Mouse (Mus musculus): Measurements from ENCODE around the gene Tyk2.

Gene Tyk2

GRCm38 (mm10) chr9:21149077-21149653 lies 18.1 kb upstream of the Tyk2 start:
- DNase-seq (ENCODE audit: low spot score), result no peak

DNA sequence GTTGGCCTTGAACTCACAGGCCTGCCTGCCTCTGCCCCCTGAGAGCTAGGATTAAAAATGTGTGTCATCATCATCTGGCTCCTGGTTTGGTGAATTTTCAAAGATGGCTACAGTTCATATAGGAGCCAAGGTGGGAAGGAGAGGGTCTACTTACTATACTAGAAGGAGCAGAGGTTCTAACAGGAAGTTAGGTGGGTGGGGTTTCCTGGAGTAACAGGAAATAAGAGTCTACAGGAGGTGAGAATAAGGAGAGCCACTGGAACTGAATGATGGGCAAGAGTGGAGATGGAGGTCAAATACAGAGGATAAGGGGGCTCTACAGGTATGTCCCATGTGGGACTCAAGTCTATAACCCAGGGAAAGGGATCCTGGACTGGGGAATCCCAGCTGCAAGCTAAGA lies 17.4 kb upstream of the Tyk2 start:
- DNase-seq (ENCODE audit: low spot score), result no peak

GRCm38 (mm10) chr9:21146722-21147121 lies 15.7 kb upstream of the Tyk2 start:
- DNase-seq (ENCODE audit: low spot score), result no peak

- no peak for DNase-seq (ENCODE audit: low spot score)
Observed at GRCm38 (mm10) chr9:21145431-21145830, 14.4 kb upstream of the Tyk2 start.

DNA sequence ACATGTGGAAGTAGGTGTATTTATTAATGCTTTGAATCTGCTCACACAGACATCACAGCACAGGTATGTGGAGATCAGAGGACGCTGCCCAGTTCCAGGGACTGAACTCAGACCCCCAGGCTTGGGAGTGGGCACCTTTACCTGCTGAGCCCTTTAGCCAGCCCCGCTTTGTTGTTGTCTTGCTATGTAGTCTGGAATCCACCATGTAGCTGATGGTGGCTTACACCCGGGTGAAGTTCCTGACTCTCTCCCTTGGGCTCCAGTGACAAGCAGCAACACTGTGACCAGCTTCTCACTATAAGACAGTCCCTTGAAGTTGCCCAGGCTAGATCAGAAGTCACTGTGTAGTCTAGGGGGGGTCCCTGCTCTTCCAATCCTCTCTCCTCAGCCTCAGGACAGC lies 13.3 kb upstream of the Tyk2 start:
- DNase-seq (ENCODE audit: low spot score), result no peak

GRCm38 (mm10) chr9:21141922-21142321 lies 10.9 kb upstream of the Tyk2 start:
- DNase-seq (ENCODE audit: low spot score), result no peak

GRCm38 (mm10) chr9:21138386-21138785 lies 7.3 kb upstream of the Tyk2 start:
- DNase-seq (ENCODE audit: low spot score), result no peak

- DNase-seq (ENCODE audit: low spot score), result peak; percentile 81
Observed at GRCm38 (mm10) chr9:21137229-21137628, 6.2 kb upstream of the Tyk2 start.

DNA sequence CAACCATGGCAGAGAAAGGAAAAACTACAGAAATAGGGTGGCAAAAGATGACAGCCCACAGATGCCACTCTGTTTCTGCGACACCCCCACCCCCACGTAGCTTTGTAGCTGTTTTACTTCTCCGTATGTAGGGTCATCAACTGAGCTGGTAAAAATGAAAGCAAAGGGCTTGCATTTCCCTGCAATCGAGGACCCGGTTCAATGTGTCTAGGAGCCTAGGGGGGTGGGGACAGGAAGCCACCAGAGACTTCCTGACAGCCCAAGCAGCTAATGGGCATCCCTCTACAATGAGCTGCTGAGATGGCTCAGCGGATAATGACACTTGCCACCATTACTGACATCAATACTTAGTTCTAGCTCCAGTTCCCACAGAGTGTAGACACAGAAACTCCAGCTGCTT lies 5.4 kb upstream of the Tyk2 start:
- DNase-seq (ENCODE audit: low spot score), result no peak

DNA sequence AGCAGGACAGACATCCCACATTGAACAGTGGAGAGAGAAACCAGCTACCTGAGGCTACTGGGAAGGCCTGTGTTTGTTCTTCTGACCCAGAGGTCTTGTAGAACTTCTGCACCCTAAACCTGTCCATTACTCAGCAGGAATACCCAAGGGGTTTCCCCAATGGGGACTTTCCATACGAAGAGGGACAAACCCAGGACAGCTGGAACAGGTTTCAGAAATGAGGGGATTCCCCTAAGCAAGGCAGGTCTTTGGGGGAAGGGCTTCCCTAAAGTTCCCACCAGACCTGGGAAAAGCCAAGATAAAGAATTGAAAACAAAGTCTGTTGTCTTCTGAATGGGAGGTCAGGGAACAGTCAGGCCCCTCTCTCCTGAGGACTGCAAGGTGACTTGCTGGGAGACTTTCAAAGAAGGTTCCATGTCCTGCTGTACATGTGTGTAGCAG lies 4.9 kb upstream of the Tyk2 start:
- DNase-seq (ENCODE audit: low spot score), result no peak

- no peak for DNase-seq (ENCODE audit: low spot score)
Observed at GRCm38 (mm10) chr9:21135329-21135890, 4.4 kb upstream of the Tyk2 start.

GRCm38 (mm10) chr9:21134595-21135328 lies 3.7 kb upstream of the Tyk2 start:
- no peak for DNase-seq (ENCODE audit: low spot score)

DNA sequence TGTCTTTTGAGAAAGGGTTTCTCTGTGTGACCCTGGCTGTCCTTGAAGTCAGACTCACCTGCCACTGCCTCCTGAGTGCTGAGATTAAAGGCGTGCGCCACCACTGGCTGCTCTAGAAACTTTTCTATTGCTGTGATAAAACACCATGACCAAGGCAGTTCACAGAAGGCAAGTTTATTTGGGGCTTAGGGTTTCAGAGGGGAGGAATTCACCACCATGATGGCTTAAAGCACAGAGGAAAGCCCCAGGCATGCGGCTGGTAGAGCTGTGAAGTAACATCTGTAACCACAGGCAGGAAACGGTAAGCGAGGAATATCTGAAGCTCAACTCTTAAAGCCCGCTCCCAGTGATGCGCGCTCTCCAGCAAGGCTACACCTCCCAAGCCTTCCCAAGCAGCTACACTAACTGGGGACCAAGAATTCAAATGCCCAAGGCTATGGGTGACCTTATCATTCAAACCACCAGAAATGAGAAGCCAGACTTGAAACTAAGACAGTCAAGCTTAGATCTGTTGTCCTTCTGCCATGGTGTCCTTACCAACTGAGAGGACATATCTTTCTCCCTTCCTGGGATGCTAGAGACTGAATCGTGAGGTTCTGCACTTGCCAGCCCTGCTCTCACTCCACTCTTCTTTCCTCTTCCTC lies 2.1 kb upstream of the Tyk2 start:
- no peak for DNase-seq (ENCODE audit: low spot score)

DNA sequence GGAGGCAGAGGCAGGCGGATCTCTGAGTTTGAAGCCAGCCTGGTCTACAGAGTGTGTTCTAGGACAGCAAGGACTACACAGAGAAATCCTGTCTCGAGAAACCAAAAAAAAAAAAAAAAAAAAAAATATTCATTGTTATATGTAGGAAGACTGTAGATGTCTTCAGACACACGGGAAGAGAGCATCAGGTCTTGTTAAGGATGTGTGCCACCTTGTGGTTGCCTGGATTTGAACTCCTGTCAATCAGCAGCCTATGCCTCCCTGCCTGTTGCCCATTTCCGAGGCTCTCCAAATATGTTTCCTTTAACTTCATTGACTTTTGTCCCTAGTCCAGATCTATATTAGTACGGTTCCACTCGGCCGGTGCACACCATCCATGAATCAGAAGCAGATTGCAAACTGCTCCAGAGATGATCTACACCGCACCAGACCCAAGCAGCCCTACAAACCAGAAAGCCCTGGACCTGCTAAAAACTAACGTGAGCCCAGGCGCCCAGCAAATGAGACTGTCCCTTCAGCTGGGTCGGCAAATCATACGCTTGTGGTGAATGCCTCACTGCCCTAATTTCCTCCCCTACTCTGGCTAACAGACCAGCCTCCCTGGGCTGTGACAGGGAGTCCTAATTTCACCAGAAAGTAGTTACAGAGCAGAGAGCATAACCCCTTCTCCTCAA lies 1.2 kb upstream of the Tyk2 start:
- peak; percentile 28 for DNase-seq (ENCODE audit: low spot score)

DNA sequence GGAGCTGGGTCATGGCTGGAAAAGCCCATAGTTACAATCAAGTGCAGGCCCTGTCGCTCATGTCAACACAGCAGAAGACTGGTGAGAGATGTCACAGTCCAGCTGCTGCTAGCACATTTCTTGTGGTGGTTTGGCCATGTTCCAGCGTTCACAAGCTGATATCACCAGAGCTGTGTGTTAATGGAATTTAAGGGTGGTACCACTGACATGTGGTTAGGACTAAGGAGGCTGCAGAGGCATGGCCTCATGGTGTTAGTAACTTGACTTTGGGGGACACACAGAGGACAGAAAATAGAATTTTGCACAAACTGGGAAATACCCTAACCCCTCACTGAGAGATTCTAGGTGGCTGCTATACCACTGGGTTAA lies 4.8 kb downstream of the Tyk2 start:
- no peak for DNase-seq (ENCODE audit: low spot score)

DNA sequence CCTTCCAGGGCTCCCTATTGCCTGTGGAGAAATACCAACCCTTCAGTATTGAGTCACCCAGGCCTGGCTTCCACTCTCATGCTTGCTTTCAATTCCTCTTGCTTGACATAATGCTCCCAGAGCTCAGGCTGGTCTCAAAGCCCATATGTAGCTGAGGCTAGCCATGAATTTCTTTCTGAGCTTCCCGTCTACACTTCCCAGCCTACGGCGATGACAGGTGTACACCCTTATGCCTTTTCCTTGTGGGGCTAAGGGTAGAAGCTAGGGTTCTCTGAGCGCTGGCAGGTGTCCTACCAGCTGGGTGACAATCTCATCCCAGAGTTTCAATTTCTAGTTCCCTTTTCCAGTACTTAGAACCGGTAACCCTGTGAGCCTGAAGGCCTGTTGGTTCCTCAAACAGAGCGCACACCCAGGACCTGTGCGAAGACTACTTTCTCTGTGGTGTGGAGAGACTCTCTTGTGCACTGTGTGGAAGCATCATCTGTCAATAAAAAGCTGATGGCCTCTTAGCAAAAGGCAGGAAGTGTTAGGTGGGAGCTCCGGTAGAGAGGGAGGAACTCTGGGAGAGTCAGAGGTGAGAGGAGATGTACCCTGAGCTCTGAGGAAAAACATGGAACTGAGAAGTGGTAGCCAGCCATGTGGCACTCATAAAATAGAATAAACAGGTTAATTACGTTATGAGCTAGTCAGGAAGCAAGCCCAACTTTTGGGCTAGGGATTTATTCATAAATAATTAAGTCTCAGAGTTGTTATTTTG lies 5.4 kb downstream of the Tyk2 start:
- no peak for DNase-seq (ENCODE audit: low spot score)

- DNase-seq (ENCODE audit: low spot score), result no peak
Observed at GRCm38 (mm10) chr9:21124837-21125236, 6.2 kb downstream of the Tyk2 start.

DNA sequence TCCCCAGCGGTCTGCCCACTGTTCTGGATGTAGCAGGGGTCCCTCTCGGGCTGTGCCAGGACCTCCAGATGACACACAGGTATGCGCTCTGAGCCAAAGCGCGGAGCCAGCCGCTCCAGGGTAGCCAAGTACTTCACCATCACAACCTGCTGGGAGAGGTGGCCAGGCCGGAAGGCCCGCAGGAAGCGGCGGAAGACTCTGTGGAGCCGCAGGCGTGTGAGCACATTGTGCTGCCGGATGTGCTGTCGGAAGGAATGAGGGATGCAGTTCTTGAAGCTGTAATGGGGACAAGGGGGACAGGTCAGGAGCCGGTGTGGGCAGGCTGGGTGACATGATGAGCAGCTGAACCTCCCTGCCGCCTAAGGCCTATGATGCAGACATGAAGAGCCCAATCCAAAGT lies 9.6 kb downstream of the Tyk2 start:
- DNase-seq (ENCODE audit: low spot score), result no peak

- DNase-seq (ENCODE audit: low spot score), result no peak
Observed at GRCm38 (mm10) chr9:21117073-21117472, 14.0 kb downstream of the Tyk2 start.

DNA sequence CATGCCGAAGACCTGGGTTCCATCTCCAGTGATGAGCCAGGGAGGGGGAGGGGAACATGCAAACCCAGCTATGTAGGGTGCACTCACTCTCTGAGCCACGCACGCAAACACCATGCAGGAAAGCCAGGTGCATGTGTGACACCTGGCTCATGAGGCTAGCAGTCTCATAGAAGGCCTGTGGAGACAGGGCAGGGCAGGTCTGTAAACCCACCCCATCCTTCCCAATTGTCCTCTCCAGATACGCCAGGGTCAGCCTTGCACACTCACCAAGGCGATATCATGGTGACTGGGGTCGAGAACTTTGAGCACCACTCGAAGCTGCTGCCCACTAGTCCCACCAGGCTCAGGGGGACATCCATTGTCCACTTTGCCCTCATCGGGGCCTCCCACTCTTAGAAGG lies 15.9 kb downstream of the Tyk2 start:
- no peak for DNase-seq (ENCODE audit: low spot score)

- DNase-seq (ENCODE audit: low spot score), result no peak
Observed at GRCm38 (mm10) chr9:21114190-21114589, 16.9 kb downstream of the Tyk2 start.

DNA sequence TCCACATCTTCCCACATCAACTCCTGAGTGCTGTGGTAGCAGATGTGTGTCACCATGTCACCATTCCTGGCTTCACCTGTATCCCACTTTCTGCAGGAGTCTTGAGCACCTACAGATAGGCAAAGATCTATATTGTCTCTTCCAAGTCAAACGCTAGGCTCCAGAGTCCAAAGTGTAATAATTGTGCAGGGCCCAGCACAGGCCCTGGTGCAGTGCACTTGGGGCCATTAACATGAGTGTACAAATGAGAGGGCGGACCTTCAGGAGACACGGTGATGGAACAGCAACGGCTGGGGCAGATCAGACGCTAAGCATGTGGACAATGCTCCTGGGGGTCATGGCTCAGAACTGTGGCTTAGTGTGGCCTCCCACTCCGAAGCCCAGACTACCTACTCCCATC lies 17.3 kb downstream of the Tyk2 start:
- DNase-seq (ENCODE audit: low spot score), result no peak

Measured in retina, embryonic 14.5 days (tissue).